Mouse (Mus musculus) brain, embryonic 14.5 days (tissue): ENCODE measurements around the gene Pklr.

Experiments used
- CTCF ChIP-seq: fragments of 200-500 bp; IDR thresholded peaks from 2 replicates; pipeline ENCODE4 v1.5.1; 2012; ENCODE audit warnings: inconsistent platforms, mild to moderate bottlenecking, moderate library complexity, borderline replicate concordance; ENCODE audit not compliant: insufficient read depth, insufficient read length; ENCODE audit errors: extremely low read depth
- POLR2A ChIP-seq: fragments of 200-500 bp; IDR thresholded peaks from 2 replicates; pipeline ENCODE4 v1.6.1; 2012; ENCODE audit warnings: mild to moderate bottlenecking, inconsistent platforms, borderline replicate concordance; ENCODE audit not compliant: poor library complexity, insufficient read depth, insufficient read length, severe bottlenecking; ENCODE audit errors: extremely low read depth

DNA sequence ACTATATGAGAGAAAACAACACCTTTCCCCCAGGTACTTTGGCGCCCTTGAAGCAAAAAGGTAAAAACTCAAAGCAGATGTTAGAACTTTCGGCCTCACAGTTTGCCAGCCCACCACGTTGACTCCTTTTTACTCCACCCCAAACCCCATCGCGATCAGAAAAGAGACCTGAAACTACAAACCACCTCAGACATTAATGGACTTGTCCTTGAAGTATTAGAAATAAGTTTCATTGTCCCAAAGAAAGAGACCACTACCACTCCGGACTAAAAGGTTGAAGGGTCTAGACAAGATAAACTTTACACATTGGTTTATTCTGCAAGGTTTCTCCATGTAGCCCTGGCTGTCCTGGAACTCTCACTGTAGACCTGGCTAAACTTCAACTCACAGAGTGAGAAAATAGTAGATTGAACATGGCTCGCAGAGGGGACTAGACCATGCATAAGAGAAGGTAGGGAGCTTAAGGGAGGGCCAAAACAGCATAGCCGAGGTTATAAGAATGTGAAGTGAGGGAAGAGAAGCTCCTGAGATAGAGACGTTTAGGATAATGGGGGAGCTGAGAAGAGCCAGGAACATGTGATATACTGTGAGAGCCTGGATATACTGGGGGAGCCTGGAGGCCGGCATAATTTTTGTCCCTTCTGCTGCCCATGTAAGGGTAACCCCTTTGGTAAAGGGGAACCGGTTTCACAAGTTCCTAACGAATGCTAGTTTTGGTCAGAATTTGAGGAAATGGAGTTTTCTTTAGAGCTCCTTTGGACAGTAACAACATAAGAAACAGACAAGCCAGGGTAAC lies 33.2 kb upstream of the Pklr start:
- TF ChIP-seq CTCF (no peak), POLR2A (no peak)
